Mouse (Mus musculus): ENCODE measurements around the gene Acap1. TPM values are rescaled to one million over a fixed set of nuclear protein-coding genes. Genes with fewer than 3 reads are reported as not detected.
"Not testable (repeated sequence)": the region's sequence is repeated elsewhere in the genome, so short reads cannot be mapped to it uniquely, and the experiment has no call there.

Acap1 gene
- polyA plus RNA-seq, 1 experiment, result 0.59 TPM

GRCm38 (mm10) chr11:69867335-69867734 is 28.0 kb downstream of the Acap1 start:
- DNase-seq (ENCODE audit: low read depth), result no peak
- TF ChIP-seq CTCF (IDR thresholded peaks at IDR 0.05; ENCODE audit: borderline replicate concordance, extremely low read depth, insufficient read depth, insufficient read length) (no peak), POLR2A (IDR thresholded peaks at IDR 0.05; ENCODE audit: borderline replicate concordance, extremely low read depth, insufficient read depth, insufficient read length, poor library complexity, severe bottlenecking) (no peak)

DNA sequence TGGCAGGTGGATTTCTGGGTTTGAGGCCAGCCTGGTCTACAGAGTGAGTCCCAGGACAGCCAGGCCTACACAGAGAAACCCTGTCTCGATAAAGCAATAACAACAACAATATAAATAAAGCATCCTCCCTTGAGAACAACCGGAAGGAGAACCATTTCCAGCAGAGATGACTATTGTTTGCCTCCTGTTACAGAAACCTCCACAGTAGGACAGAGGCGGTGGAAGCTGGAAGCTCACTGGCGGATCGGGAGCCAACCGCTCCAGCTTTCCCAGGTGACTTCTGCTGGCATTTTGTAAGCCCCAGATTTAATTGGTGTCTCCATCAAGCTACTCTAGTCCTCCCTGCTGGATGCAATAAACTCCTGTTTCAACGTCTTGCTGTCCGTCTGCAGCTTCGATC is 29.8 kb downstream of the Acap1 start:
- no peak for TF ChIP-seq POLR2A (IDR thresholded peaks at IDR 0.05; ENCODE audit: borderline replicate concordance, extremely low read depth, insufficient read depth, insufficient read length, poor library complexity, severe bottlenecking)
- no peak for TF ChIP-seq CTCF (IDR thresholded peaks at IDR 0.05; ENCODE audit: borderline replicate concordance, extremely low read depth, insufficient read depth, insufficient read length)
- DNase-seq (ENCODE audit: low read depth), result no peak

GRCm38 (mm10) chr11:69864138-69864860 is 31.0 kb downstream of the Acap1 start:
- no peak for DNase-seq (ENCODE audit: low read depth)
- no peak for TF ChIP-seq POLR2A (IDR thresholded peaks at IDR 0.05; ENCODE audit: borderline replicate concordance, extremely low read depth, insufficient read depth, insufficient read length, poor library complexity, severe bottlenecking)
- TF ChIP-seq CTCF (IDR thresholded peaks at IDR 0.05; ENCODE audit: borderline replicate concordance, extremely low read depth, insufficient read depth, insufficient read length), result no peak

DNA sequence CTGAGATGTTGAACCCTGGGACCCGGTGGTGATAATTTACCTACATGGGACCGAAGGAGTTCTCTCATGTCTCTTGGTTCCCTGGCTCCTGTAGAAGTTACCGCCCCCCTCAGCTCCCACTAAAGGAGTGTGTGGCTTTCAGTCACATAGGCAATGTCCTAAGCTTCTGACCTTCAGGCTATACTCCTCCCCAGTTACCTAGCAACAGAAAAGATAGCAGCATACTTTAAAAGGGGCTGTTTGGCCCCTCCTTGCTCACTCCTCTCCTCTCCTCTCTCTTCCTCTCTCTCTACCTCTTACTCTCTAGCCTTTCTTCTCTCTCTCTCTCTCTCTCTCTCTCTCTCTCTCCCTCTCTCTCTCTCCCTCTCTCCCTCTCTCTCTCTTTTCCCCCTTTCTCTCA is 31.6 kb downstream of the Acap1 start:
- not testable (repeated sequence) for DNase-seq (ENCODE audit: low read depth)

GRCm38 (mm10) chr11:69858113-69858998 is 37.0 kb downstream of the Acap1 start, which contains the start of gene Tnk1:
Tnk1 (minus strand) TSS chr11:69858730.
- TF ChIP-seq POLR2A (IDR thresholded peaks at IDR 0.05; ENCODE audit: borderline replicate concordance, extremely low read depth, insufficient read depth, insufficient read length, poor library complexity, severe bottlenecking), result no peak
- no peak for TF ChIP-seq CTCF (IDR thresholded peaks at IDR 0.05; ENCODE audit: borderline replicate concordance, extremely low read depth, insufficient read depth, insufficient read length)
- no peak for DNase-seq (ENCODE audit: low read depth)

GRCm38 (mm10) chr11:69855347-69855746 is 40.0 kb downstream of the Acap1 start:
- no peak for TF ChIP-seq POLR2A (IDR thresholded peaks at IDR 0.05; ENCODE audit: borderline replicate concordance, extremely low read depth, insufficient read depth, insufficient read length, poor library complexity, severe bottlenecking)
- peak; percentile 52; the same call in 1 of the 2 replicates for TF ChIP-seq CTCF (IDR thresholded peaks at IDR 0.05; ENCODE audit: borderline replicate concordance, extremely low read depth, insufficient read depth, insufficient read length)
- DNase-seq (ENCODE audit: low read depth), result peak; percentile 47

- TF ChIP-seq POLR2A (IDR thresholded peaks at IDR 0.05; ENCODE audit: borderline replicate concordance, extremely low read depth, insufficient read depth, insufficient read length, poor library complexity, severe bottlenecking) (no peak), CTCF (IDR thresholded peaks at IDR 0.05; ENCODE audit: borderline replicate concordance, extremely low read depth, insufficient read depth, insufficient read length) (no peak)
- no peak for DNase-seq (ENCODE audit: low read depth)
Measured at GRCm38 (mm10) chr11:69854680-69855079, 40.7 kb downstream of the Acap1 start.

- no peak for TF ChIP-seq POLR2A (IDR thresholded peaks at IDR 0.05; ENCODE audit: borderline replicate concordance, extremely low read depth, insufficient read depth, insufficient read length, poor library complexity, severe bottlenecking)
- no peak for TF ChIP-seq CTCF (IDR thresholded peaks at IDR 0.05; ENCODE audit: borderline replicate concordance, extremely low read depth, insufficient read depth, insufficient read length)
- DNase-seq (ENCODE audit: low read depth), result no peak
Measured at GRCm38 (mm10) chr11:69853994-69854393, 41.3 kb downstream of the Acap1 start.

- DNase-seq (ENCODE audit: low read depth), result no peak
- TF ChIP-seq POLR2A (IDR thresholded peaks at IDR 0.05; ENCODE audit: borderline replicate concordance, extremely low read depth, insufficient read depth, insufficient read length, poor library complexity, severe bottlenecking) (no peak), CTCF (IDR thresholded peaks at IDR 0.05; ENCODE audit: borderline replicate concordance, extremely low read depth, insufficient read depth, insufficient read length) (no peak)
Measured at GRCm38 (mm10) chr11:69850754-69851153, 44.6 kb downstream of the Acap1 start.

GRCm38 (mm10) chr11:69849884-69850283 is 45.5 kb downstream of the Acap1 start:
- TF ChIP-seq CTCF (IDR thresholded peaks at IDR 0.05; ENCODE audit: borderline replicate concordance, extremely low read depth, insufficient read depth, insufficient read length), result no peak
- TF ChIP-seq POLR2A (IDR thresholded peaks at IDR 0.05; ENCODE audit: borderline replicate concordance, extremely low read depth, insufficient read depth, insufficient read length, poor library complexity, severe bottlenecking), result no peak
- DNase-seq (ENCODE audit: low read depth), result no peak

GRCm38 (mm10) chr11:69849128-69849527 is 46.2 kb downstream of the Acap1 start:
- DNase-seq (ENCODE audit: low read depth), result no peak
- TF ChIP-seq POLR2A (IDR thresholded peaks at IDR 0.05; ENCODE audit: borderline replicate concordance, extremely low read depth, insufficient read depth, insufficient read length, poor library complexity, severe bottlenecking), result no peak
- TF ChIP-seq CTCF (IDR thresholded peaks at IDR 0.05; ENCODE audit: borderline replicate concordance, extremely low read depth, insufficient read depth, insufficient read length), result no peak

Measured in brain, embryonic 14.5 days (tissue).